Mouse (Mus musculus) MEL-GATA-1-ER (cell line): ENCODE results near the gene Nat9.

ENCODE experiments used
- DNase-seq: peaks from one replicate; pipeline ENCODE4 v3.0.0-alpha.2; 2012; ENCODE audit warnings: low read depth; ENCODE audit errors: extremely low read depth

Gene Nat9

GRCm38 (mm10) chr11:115187693-115188092, at the start of gene Nat9:
TSS of gene Nat9 (minus strand) at chr11:115187859.
- DNase-seq = no peak

- DNase-seq = no peak
These were observed 48.9 kb upstream of the Nat9 start for GRCm38 (mm10) chr11:115236570-115236969.

DNA sequence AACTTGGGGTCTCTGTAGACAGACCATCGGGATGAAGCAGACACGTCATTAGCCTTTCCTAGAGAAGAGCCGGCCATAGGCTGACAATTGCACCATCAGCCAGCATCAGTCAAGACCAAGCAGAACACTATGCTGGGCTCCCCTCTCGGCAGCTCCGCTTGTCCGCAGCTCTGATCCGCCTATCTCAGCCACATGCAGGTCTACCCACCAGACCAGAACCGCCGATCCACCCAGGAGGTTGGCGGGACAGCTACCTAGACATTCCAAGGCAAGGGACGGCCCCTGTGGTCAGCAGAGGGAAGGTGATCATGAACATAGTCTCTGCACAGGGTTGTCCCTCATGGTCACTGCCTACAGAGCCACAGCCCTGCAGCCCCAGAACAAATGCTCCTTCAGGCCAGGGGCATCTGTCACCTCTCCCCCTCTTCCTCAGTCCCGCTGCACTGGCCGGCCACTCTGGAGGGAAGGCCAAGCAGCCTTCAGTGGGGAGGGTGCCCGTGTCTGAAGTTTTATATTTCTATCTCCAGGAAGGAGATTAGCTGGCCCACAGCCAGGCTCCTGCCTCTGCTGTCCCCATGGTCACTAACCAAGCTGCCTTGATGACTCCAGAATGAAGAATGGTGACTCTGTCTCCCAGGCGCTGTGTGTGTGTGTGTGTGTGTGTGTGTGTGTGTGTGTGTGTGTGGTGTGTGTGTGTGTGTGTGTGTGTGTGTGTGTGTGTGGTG, 46.8 kb upstream of the Nat9 start:
- no peak for DNase-seq

- DNase-seq = no peak
These were observed 46.0 kb upstream of the Nat9 start for GRCm38 (mm10) chr11:115233526-115234290.

GRCm38 (mm10) chr11:115232889-115233288, 45.2 kb upstream of the Nat9 start:
- no peak for DNase-seq

DNA sequence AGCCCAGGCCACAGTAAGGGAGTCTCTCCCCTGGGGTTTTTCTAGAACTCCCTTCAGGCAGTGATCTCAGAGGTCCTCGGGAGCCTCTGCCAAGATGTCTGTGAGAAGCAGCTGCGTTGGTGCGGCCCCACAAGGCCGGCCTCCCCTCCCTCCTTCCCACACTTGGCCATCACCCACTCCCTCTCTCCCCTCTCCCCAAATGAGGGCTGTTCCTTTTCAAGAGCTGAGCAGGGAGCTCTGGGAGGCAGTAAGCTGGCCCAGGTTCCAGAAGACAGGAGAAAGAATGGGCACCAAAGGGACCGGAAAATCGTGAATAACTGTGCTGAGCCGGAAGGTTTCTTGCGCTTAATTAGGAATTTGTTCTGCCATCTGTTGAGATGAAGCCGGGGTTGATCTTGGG, 44.3 kb upstream of the Nat9 start:
- no peak for DNase-seq

GRCm38 (mm10) chr11:115231168-115231915, 43.7 kb upstream of the Nat9 start:
- DNase-seq = no peak

DNA sequence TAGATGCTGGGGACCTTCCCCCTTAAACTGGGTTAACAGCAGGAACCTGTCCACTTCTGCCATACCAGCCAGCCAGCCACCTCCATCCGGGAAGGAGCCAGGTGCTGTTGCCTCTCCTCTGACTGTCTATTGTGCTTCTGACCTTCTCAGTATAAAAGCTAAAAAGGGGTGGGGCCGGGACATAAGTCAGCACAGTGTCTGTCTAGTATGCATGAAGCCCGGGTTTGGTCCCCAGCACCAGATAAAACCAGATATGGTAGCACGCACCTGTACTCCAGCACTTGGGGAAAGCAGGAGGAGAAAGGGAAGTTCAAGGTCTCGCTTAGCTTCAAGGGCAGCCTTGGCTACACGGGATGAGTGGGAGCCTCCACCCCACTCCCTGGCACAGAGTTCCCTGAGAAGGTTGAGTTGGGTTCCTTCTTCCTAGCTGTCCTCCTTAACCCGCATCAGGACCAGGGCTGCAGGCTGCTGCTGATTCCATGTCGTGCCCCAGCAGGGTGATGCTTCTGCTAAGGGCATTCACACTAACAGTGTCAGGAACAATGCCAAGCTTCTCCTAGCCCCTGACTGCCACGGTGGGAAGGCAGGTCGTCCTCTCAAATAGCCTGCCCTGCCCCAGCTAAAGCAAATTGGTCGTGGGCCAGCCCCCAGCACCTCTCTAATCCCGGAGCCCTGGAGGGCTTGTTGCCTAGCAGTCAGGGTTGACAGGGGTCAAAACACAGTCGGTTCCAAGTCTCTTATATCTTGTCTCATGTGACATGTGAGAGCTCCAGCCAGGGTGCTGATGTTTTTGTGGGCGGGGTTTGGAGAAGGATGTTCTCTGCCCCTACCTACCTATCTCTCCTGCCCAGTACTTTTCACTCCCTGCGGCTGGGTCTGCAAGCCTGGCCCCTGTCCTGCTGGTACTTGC, 41.6 kb upstream of the Nat9 start:
- DNase-seq = no peak

DNA sequence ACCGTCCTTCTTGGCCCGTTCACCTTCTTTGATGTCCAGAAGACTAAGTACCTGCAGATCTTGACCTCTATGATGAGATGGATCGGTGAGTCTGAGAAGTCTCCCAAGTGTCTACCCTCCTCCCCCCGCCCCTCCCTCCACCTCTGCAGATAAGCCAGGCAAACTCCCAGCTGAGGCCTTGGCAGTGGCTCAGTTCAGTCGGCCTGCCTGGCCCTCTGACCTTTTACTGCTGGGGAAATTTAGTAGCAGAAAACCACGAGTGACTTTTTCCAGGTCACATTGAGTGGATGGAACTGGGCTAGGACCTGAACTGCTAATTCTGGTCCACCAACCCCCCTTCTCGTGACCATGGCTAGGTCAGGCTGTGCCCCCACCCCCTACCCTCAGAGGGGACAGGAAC, 40.8 kb upstream of the Nat9 start:
- no peak for DNase-seq

- DNase-seq = no peak
These were observed 40.0 kb upstream of the Nat9 start for GRCm38 (mm10) chr11:115227640-115228039.

DNA sequence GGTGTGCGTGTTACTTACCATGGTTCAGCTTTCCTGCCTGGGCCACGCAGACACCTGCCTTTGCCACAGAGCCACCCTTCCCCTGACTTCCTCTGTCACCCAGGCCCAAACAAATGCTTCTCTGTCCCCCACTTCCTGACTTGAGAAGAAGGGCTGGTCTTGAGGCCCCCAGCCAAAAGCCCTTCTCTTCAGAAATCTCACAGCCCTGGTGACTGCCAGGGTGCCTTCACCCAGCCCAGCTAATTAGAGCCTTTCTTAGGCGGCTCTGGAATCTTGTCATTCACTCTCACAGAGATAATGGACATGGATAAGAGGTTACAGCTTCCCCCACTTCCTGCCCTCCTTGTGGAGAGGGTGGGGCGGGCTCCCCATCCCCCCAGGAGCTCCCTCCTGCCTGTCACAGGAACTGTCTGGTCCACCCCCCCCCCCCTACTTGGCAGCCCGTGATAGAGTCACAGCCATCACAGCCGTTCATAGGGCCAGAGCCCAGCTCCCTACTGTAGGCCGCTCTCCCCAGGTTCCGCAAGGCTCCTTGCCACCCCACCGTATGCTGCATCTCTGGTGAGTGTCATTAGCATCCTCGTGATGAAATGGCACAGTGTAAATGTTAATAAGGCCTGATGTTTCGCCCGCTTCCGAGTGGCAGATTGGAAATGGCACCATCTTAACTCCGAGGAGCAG, 39.3 kb upstream of the Nat9 start:
- DNase-seq = no peak

DNA sequence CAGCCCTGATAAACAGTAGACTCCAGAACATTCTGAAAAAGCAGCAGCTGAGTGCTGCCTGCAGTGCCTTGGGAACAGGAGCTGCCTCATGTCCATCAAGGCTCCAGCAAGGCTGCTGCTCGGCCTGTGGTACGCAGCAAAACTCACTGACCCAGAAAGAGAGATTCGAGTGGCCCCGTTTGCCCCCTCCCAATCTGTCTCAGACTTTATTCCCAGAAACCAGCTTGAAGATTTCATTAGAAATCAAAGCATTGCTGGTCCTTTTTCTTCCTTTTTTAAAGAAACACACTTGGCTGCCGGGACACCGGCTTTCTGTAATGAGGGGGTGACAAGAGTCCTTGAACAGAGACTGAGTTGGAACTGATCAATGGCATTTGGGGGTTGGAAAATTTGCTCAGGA, 37.6 kb upstream of the Nat9 start:
- no peak for DNase-seq

GRCm38 (mm10) chr11:115224889-115225288, 37.2 kb upstream of the Nat9 start:
- DNase-seq = no peak

DNA sequence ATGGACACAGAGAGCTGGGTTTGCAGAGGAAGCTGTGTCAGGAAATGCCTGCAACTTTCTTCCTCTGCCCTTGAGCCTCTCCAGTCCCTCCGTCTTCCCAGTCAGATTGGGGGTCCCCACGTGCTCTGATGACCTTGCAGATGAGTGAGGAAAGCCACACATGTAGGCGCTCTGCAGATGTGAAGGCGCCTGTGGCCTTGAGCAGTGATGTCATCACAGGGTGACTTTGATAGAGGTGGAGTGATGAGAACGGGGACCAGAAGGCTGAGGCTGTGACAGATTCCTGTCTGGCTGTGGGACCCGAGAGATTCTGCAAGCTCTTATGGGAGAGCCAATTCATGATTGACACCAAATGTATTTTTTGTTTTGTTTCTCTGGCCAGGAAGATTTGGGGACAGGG, 36.2 kb upstream of the Nat9 start:
- no peak for DNase-seq

DNA sequence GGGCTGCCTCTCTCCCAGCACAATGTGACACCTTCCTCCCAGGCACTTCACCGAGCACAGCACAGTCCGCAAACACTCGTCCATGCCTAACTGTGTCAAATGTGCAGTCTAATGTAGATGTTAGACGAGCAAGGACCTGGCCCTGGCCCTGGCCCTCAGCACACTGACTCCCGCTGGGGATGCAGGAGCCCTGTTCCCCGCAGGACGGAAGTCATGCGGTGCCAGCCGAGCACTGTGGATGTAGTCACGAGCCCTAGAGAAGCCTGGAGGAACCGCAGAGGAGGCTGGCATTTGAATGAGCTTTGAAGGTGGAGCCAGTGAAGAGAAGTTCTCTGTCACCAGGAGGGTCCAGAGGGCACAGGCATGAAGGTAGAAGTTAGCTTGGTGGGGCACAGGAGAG, 35.8 kb upstream of the Nat9 start:
- no peak for DNase-seq

- DNase-seq = no peak
These were observed 34.9 kb upstream of the Nat9 start for GRCm38 (mm10) chr11:115222570-115222969.

GRCm38 (mm10) chr11:115222077-115222476, 34.4 kb upstream of the Nat9 start:
- DNase-seq = no peak

DNA sequence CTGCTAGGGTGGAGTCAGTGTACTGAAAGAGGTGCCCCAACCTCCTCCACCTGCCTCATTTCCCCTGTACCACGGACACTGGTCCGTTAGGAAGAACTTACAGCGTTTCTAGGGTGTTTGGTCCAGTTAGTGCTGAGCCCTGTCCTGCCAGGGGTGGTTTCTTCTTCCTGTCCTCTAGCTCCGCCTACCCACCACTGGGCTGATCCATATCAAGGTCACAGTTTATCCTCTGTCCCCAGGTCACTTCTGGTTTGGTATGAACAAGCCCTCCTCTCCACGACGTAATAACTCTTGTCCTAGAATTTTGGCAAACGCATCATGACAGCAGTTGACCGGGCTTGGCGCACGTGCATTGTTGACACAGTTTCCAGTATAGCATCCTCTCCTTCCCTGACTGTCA, 32.0 kb upstream of the Nat9 start:
- no peak for DNase-seq

DNA sequence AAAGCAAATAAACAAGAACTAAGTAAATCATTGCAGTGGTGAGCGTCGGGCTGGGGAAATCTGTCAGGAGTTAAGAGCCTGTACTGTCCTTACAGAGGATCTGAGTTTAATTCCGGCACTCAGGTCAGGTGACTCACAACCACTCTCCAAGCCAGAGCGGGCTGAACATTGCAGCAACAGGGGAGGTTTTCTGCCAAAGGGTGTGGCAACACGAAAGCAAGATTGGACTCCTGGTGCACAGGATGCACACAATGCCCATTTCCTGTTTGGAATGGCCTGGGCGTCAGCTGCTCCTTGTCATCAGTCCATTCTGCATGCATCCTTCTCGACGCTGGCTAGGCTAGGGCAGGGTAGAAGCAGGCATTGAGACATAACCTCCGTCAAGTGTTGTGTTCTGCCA, 31.6 kb upstream of the Nat9 start:
- no peak for DNase-seq
